Mouse (Mus musculus) cerebellum, adult 11-12 months (tissue): ENCODE results near the gene Usp43.

Source experiments
- DNase-seq: peaks from one replicate; pipeline ENCODE4 v3.0.0; 2022

The Usp43 gene

DNA sequence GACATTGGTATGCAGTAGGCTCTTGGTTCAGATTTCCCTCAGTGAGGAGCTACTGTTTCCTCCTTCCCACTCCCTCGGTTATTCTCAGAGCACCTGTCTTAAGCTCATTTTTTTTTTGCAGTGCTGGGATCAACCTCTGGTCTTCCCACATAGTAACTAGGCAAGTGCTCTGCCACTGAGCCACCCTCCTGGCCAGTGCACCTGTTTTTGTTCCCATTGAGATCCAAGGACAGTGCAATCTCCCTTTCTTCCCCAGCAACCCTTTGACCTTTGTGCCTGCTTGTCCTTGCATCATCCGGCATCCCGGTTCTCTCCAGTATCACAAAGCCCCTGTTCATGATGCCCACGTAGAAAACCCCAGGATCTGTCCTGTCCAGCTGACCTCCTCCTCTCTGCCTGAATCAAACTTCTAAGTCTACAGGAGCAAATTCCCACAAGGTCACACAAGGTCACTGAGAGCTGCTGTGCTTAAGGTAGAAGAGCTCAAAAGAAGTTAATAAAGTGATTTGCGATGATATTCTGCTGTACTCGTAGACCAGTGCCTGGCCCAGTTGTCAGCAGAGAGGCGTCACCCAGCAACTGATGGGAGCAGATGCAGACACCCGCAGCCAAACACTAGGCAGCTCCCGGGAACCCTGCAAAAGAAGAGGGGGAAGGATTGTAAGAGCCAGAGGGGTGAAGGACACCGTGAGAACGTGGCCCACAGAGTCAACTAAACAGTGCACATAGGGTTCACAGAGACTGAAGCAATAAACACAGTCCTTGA is 114.9 kb downstream of the Usp43 start:
- no peak for DNase-seq

DNA sequence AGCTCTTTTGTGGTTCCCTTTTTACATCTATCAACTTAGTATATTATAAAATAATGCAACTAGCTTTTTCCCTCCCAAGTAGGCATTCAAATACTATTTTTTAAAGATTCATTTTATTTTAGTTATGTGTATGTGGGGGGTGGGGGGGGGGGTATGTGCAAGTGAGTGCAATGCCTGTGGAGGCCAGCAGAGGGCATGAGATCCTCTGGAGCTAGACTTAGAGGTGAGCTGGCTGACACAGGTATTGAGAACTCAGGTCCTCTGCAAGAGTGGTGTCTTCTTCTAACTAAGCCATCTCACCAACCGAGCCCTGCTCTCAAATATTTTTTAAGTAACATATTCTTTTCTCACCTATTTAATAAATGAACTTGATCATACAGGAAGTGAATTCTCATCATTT is 116.4 kb downstream of the Usp43 start:
- DNase-seq: no peak
